Mouse (Mus musculus): ENCODE measurements around the gene Ipo9. TPM values are rescaled to one million over a fixed set of nuclear protein-coding genes. Genes with fewer than 3 reads are reported as not detected.
A peak's percentile ranks its signal among the peaks of the same experiment; 100 is the strongest.

Ipo9 gene
- polyA plus RNA-seq, 1 experiment, result 166 TPM

GRCm38 (mm10) chr1:135440986-135441385 is 10.7 kb upstream of the Ipo9 start:
- no peak for DNase-seq
- no peaks in the 10 kb centered on the region for H3K4me1 ChIP-seq (replicated peaks; ENCODE audit: control insufficient read depth, insufficient read depth, low read length)
- no peaks in the 10 kb centered on the region for H3K36me3 ChIP-seq (ENCODE audit: control insufficient read depth, insufficient read depth, low read length)
- H3K4me3 ChIP-seq (ENCODE audit: control insufficient read depth, insufficient read depth, low read length), result no peak overlapping the region
- no peaks in the 10 kb centered on the region for H3K27me3 ChIP-seq (ENCODE audit: control insufficient read depth, insufficient read depth, low read length)
- H3K27ac ChIP-seq (ENCODE audit: control insufficient read depth, insufficient read depth, low read length), result no peak overlapping the region
- TF ChIP-seq POLR2A (IDR thresholded peaks at IDR 0.05; ENCODE audit: control insufficient read depth, extremely low read depth, insufficient read depth, low read length, poor library complexity) (no peak), CTCF (IDR thresholded peaks at IDR 0.05; ENCODE audit: borderline replicate concordance, control insufficient read depth, extremely low read depth, insufficient read depth, low read length, poor library complexity) (no peak)
- WGBS, result 81% methylated on average over 6 of the region's 6 CpGs

GRCm38 (mm10) chr1:135438801-135439200 is 8.5 kb upstream of the Ipo9 start:
- no peak overlapping the region for H3K27ac ChIP-seq (ENCODE audit: control insufficient read depth, insufficient read depth, low read length)
- no peaks in the 10 kb centered on the region for H3K4me1 ChIP-seq (replicated peaks; ENCODE audit: control insufficient read depth, insufficient read depth, low read length)
- no peaks in the 10 kb centered on the region for H3K36me3 ChIP-seq (ENCODE audit: control insufficient read depth, insufficient read depth, low read length)
- DNase-seq, result no peak
- WGBS, result 97% methylated on average over 6 of the region's 6 CpGs
- no peak for TF ChIP-seq POLR2A (IDR thresholded peaks at IDR 0.05; ENCODE audit: control insufficient read depth, extremely low read depth, insufficient read depth, low read length, poor library complexity)
- no peak for TF ChIP-seq CTCF (IDR thresholded peaks at IDR 0.05; ENCODE audit: borderline replicate concordance, control insufficient read depth, extremely low read depth, insufficient read depth, low read length, poor library complexity)
- no peak overlapping the region for H3K4me3 ChIP-seq (ENCODE audit: control insufficient read depth, insufficient read depth, low read length)
- no peaks in the 10 kb centered on the region for H3K27me3 ChIP-seq (ENCODE audit: control insufficient read depth, insufficient read depth, low read length)

GRCm38 (mm10) chr1:135435823-135436222 is 5.5 kb upstream of the Ipo9 start:
- H3K4me1 ChIP-seq (replicated peaks; ENCODE audit: control insufficient read depth, insufficient read depth, low read length), result no peaks in the 10 kb centered on the region
- DNase-seq, result no peak
- no peaks in the 10 kb centered on the region for H3K36me3 ChIP-seq (ENCODE audit: control insufficient read depth, insufficient read depth, low read length)
- no peak overlapping the region for H3K27ac ChIP-seq (ENCODE audit: control insufficient read depth, insufficient read depth, low read length)
- 5% methylated on average over 2 of the region's 2 CpGs for WGBS
- no peaks in the 10 kb centered on the region for H3K27me3 ChIP-seq (ENCODE audit: control insufficient read depth, insufficient read depth, low read length)
- TF ChIP-seq CTCF (IDR thresholded peaks at IDR 0.05; ENCODE audit: borderline replicate concordance, control insufficient read depth, extremely low read depth, insufficient read depth, low read length, poor library complexity), result no peak
- TF ChIP-seq POLR2A (IDR thresholded peaks at IDR 0.05; ENCODE audit: control insufficient read depth, extremely low read depth, insufficient read depth, low read length, poor library complexity), result no peak
- no peak overlapping the region for H3K4me3 ChIP-seq (ENCODE audit: control insufficient read depth, insufficient read depth, low read length)

- no peak for TF ChIP-seq POLR2A (IDR thresholded peaks at IDR 0.05; ENCODE audit: control insufficient read depth, extremely low read depth, insufficient read depth, low read length, poor library complexity)
- no peak for TF ChIP-seq CTCF (IDR thresholded peaks at IDR 0.05; ENCODE audit: borderline replicate concordance, control insufficient read depth, extremely low read depth, insufficient read depth, low read length, poor library complexity)
- Histone ChIP-seq H3K27ac (ENCODE audit: control insufficient read depth, insufficient read depth, low read length) (no peak overlapping the region), H3K27me3 (ENCODE audit: control insufficient read depth, insufficient read depth, low read length) (no peaks in the 10 kb centered on the region), H3K4me3 (ENCODE audit: control insufficient read depth, insufficient read depth, low read length) (peak overlapping the region; percentile 99), H3K4me1 (replicated peaks; ENCODE audit: control insufficient read depth, insufficient read depth, low read length) (peaks cover 3% of the 10 kb centered on the region), H3K36me3 (ENCODE audit: control insufficient read depth, insufficient read depth, low read length) (no peaks in the 10 kb centered on the region; the same call in 1 of the 2 replicates)
- 3% methylated on average over 14 of the region's 14 CpGs for whole genome bisulfite sequencing
- DNase-seq, result no peak
Measured at GRCm38 (mm10) chr1:135430669-135431017, 344 bp upstream of the Ipo9 start.

- Histone ChIP-seq H3K4me3 (ENCODE audit: control insufficient read depth, insufficient read depth, low read length) (no peak overlapping the region), H3K4me1 (replicated peaks; ENCODE audit: control insufficient read depth, insufficient read depth, low read length) (peaks cover 3% of the 10 kb centered on the region), H3K27ac (ENCODE audit: control insufficient read depth, insufficient read depth, low read length) (no peak overlapping the region), H3K36me3 (ENCODE audit: control insufficient read depth, insufficient read depth, low read length) (peaks cover 6% of the 10 kb centered on the region), H3K27me3 (ENCODE audit: control insufficient read depth, insufficient read depth, low read length) (no peaks in the 10 kb centered on the region)
- 91% methylated on average over 6 of the region's 6 CpGs for WGBS
- no peak for DNase-seq
- TF ChIP-seq POLR2A (IDR thresholded peaks at IDR 0.05; ENCODE audit: control insufficient read depth, extremely low read depth, insufficient read depth, low read length, poor library complexity) (no peak), CTCF (IDR thresholded peaks at IDR 0.05; ENCODE audit: borderline replicate concordance, control insufficient read depth, extremely low read depth, insufficient read depth, low read length, poor library complexity) (no peak)
Measured at GRCm38 (mm10) chr1:135427390-135427789, 2.9 kb downstream of the Ipo9 start.

GRCm38 (mm10) chr1:135426645-135427044 is 3.7 kb downstream of the Ipo9 start:
- Histone ChIP-seq H3K27ac (ENCODE audit: control insufficient read depth, insufficient read depth, low read length) (no peak overlapping the region), H3K4me1 (replicated peaks; ENCODE audit: control insufficient read depth, insufficient read depth, low read length) (peaks cover 3% of the 10 kb centered on the region), H3K27me3 (ENCODE audit: control insufficient read depth, insufficient read depth, low read length) (no peaks in the 10 kb centered on the region), H3K4me3 (ENCODE audit: control insufficient read depth, insufficient read depth, low read length) (no peak overlapping the region), H3K36me3 (ENCODE audit: control insufficient read depth, insufficient read depth, low read length) (peaks cover 6% of the 10 kb centered on the region)
- 93% methylated on average over 10 of the region's 10 CpGs for WGBS
- no peak for DNase-seq
- TF ChIP-seq CTCF (IDR thresholded peaks at IDR 0.05; ENCODE audit: borderline replicate concordance, control insufficient read depth, extremely low read depth, insufficient read depth, low read length, poor library complexity) (no peak), POLR2A (IDR thresholded peaks at IDR 0.05; ENCODE audit: control insufficient read depth, extremely low read depth, insufficient read depth, low read length, poor library complexity) (no peak)

GRCm38 (mm10) chr1:135422772-135423171 is 7.5 kb downstream of the Ipo9 start:
- TF ChIP-seq CTCF (IDR thresholded peaks at IDR 0.05; ENCODE audit: borderline replicate concordance, control insufficient read depth, extremely low read depth, insufficient read depth, low read length, poor library complexity), result no peak
- TF ChIP-seq POLR2A (IDR thresholded peaks at IDR 0.05; ENCODE audit: control insufficient read depth, extremely low read depth, insufficient read depth, low read length, poor library complexity), result no peak
- H3K36me3 ChIP-seq (ENCODE audit: control insufficient read depth, insufficient read depth, low read length), result peaks cover 30% of the 10 kb centered on the region
- 96% methylated on average over 6 of the region's 6 CpGs for WGBS
- H3K4me1 ChIP-seq (replicated peaks; ENCODE audit: control insufficient read depth, insufficient read depth, low read length), result no peaks in the 10 kb centered on the region; the same call in 1 of the 2 replicates
- H3K27ac ChIP-seq (ENCODE audit: control insufficient read depth, insufficient read depth, low read length), result no peak overlapping the region
- no peak overlapping the region for H3K4me3 ChIP-seq (ENCODE audit: control insufficient read depth, insufficient read depth, low read length)
- no peaks in the 10 kb centered on the region for H3K27me3 ChIP-seq (ENCODE audit: control insufficient read depth, insufficient read depth, low read length)
- DNase-seq, result no peak

Measured in thymus, adult 2 months (tissue).